Mouse (Mus musculus): Measurements from ENCODE around the gene Cntnap4. TPM values are rescaled to one million over a fixed set of nuclear protein-coding genes. Genes with fewer than 3 reads are reported as not detected.
"Not testable (repeated sequence)": the region's sequence is repeated elsewhere in the genome, so short reads cannot be mapped to it uniquely, and the experiment has no call there.

Cntnap4 gene
- total RNA-seq, 2 experiments from 2014 or later, result 21.4 to 21.9 TPM

- no peak for DNase-seq (ENCODE audit: low spot score in 2 of 2)
Observed at GRCm38 (mm10) chr8:112724918-112725317, 155.1 kb downstream of the Cntnap4 start.

- no peak for DNase-seq (ENCODE audit: low spot score in 2 of 2)
Observed at GRCm38 (mm10) chr8:112730583-112731432, 161.0 kb downstream of the Cntnap4 start.

GRCm38 (mm10) chr8:112735575-112735974 is 165.7 kb downstream of the Cntnap4 start:
- DNase-seq (ENCODE audit: low spot score in 2 of 2), result no peak

GRCm38 (mm10) chr8:112743331-112743730 is 173.5 kb downstream of the Cntnap4 start:
- no peak for DNase-seq (ENCODE audit: low spot score in 2 of 2)

- DNase-seq (ENCODE audit: low spot score in 2 of 2), result no peak
Observed at GRCm38 (mm10) chr8:112747296-112747695, 177.5 kb downstream of the Cntnap4 start.

GRCm38 (mm10) chr8:112755171-112755570 is 185.3 kb downstream of the Cntnap4 start:
- DNase-seq (ENCODE audit: low spot score in 2 of 2), result no peak

GRCm38 (mm10) chr8:112803058-112803457 is 233.2 kb downstream of the Cntnap4 start:
- no peak for DNase-seq (ENCODE audit: low spot score in 2 of 2)

GRCm38 (mm10) chr8:112809382-112809781 is 239.5 kb downstream of the Cntnap4 start:
- no peak for DNase-seq (ENCODE audit: low spot score in 2 of 2)

GRCm38 (mm10) chr8:112841057-112841456 is 271.2 kb downstream of the Cntnap4 start:
- no peak for DNase-seq (ENCODE audit: low spot score in 2 of 2)

- not testable (repeated sequence) for DNase-seq (ENCODE audit: low spot score in 2 of 2)
Observed at GRCm38 (mm10) chr8:112849541-112849940, 279.7 kb downstream of the Cntnap4 start.

- peak; percentile 67 to 73 for DNase-seq (ENCODE audit: low spot score in 2 of 2)
Observed at GRCm38 (mm10) chr8:112906458-112907112, 336.7 kb downstream of the Cntnap4 start.

- peak; percentile 49 for DNase-seq (ENCODE audit: low spot score in 2 of 2)
Observed at GRCm38 (mm10) chr8:112909527-112909926, 339.7 kb downstream of the Cntnap4 start.

GRCm38 (mm10) chr8:112911422-112911821 is 341.6 kb downstream of the Cntnap4 start:
- no peak for DNase-seq (ENCODE audit: low spot score in 2 of 2)

GRCm38 (mm10) chr8:112922151-112922550 is 352.3 kb downstream of the Cntnap4 start:
- DNase-seq (ENCODE audit: low spot score in 2 of 2), result no peak

- no peak for DNase-seq (ENCODE audit: low spot score in 2 of 2)
Observed at GRCm38 (mm10) chr8:112922789-112923188, 352.9 kb downstream of the Cntnap4 start.

Data from layer of hippocampus, postnatal 10 days (tissue).